Mouse (Mus musculus) thymus, adult 2 months (tissue): ENCODE measurements at regions not wholly inside any gene's neighbourhood (a gene's known extent, or its start where the extent isn't known, plus 50 kb on each side); places are given as distances from the start of the nearest gene placed in this dataset.

ENCODE experiments used
- DNase-seq: peaks from one replicate; pipeline ENCODE4 v3.0.0; 2021
- H3K27ac ChIP-seq: fragments of 200-500 bp; 2 replicates; pipeline ENCODE4 v1.5.1; 2012; ENCODE audit warnings: low read length, control low read depth; ENCODE audit not compliant: control insufficient read depth, insufficient read depth
- H3K27me3 ChIP-seq: fragments of 200-500 bp; 2 replicates; pipeline ENCODE4 v1.6.1; 2012; ENCODE audit warnings: mild to moderate bottlenecking, low read length, moderate library complexity, mixed read lengths; ENCODE audit not compliant: control insufficient read depth, insufficient read depth
- H3K36me3 ChIP-seq: fragments of 200-500 bp; 2 replicates; pipeline ENCODE4 v1.6.1; 2012; ENCODE audit warnings: mild to moderate bottlenecking, low read length, moderate library complexity; ENCODE audit not compliant: control insufficient read depth, insufficient read depth
- H3K4me1 ChIP-seq: fragments of 200-500 bp; replicated peaks from 2 replicates; pipeline ENCODE4 v1.6.1; 2012; ENCODE audit warnings: low read length; ENCODE audit not compliant: control insufficient read depth, insufficient read depth
- H3K4me3 ChIP-seq: fragments of 200-500 bp; 2 replicates; pipeline ENCODE4 v1.5.1; 2012; ENCODE audit warnings: mild to moderate bottlenecking, low read length, control low read depth, moderate library complexity; ENCODE audit not compliant: control insufficient read depth, insufficient read depth
- CTCF ChIP-seq: fragments of 200-500 bp; IDR thresholded peaks from 2 replicates; pipeline ENCODE4 v1.5.1; 2012; ENCODE audit warnings: mild to moderate bottlenecking, control low read depth, low read length, moderate library complexity, borderline replicate concordance; ENCODE audit not compliant: control insufficient read depth, poor library complexity, insufficient read depth; ENCODE audit errors: extremely low read depth
- POLR2A ChIP-seq: fragments of 200-500 bp; IDR thresholded peaks from 2 replicates; pipeline ENCODE4 v1.6.1; 2012; ENCODE audit warnings: mild to moderate bottlenecking, low read length, control low read depth, moderate library complexity; ENCODE audit not compliant: control insufficient read depth, poor library complexity, insufficient read depth; ENCODE audit errors: extremely low read depth
- whole genome bisulfite sequencing: fragments of 180-500 bp; shearing (Covaris S2); methylation state at CpG from one replicate; pipeline ENCODE4 v1.1.7; 2018; 5-methylcytosine and 5-hydroxymethylcytosine counted together

GRCm38 (mm10) chr17:44363111-44363510 is 174.7 kb downstream of the Clic5 start:
- 94% methylated on average over 4 of the region's 4 CpGs for WGBS
- Histone ChIP-seq H3K4me1 (no peaks in the 10 kb centered on the region), H3K36me3 (no peaks in the 10 kb centered on the region), H3K4me3 (no peak overlapping the region), H3K27me3 (no peaks in the 10 kb centered on the region), H3K27ac (no peak overlapping the region)
- TF ChIP-seq POLR2A, result no peak
- no peak for TF ChIP-seq CTCF
- no peak for DNase-seq

GRCm38 (mm10) chr17:44364494-44364893 is 176.1 kb downstream of the Clic5 start:
- TF ChIP-seq POLR2A, result no peak
- Histone ChIP-seq H3K4me3 (no peak overlapping the region), H3K27ac (no peak overlapping the region), H3K36me3 (no peaks in the 10 kb centered on the region), H3K4me1 (no peaks in the 10 kb centered on the region), H3K27me3 (no peaks in the 10 kb centered on the region)
- 80% methylated on average over 6 of the region's 6 CpGs for WGBS
- DNase-seq, result no peak

- TF ChIP-seq CTCF, result no peak
- TF ChIP-seq POLR2A, result no peak
- DNase-seq, result no peak
- 83% methylated on average over 8 of the region's 8 CpGs for WGBS
- Histone ChIP-seq H3K4me3 (no peak overlapping the region), H3K27ac (no peak overlapping the region; the same call in 1 of the 2 replicates), H3K27me3 (no peaks in the 10 kb centered on the region), H3K4me1 (no peaks in the 10 kb centered on the region), H3K36me3 (no peaks in the 10 kb centered on the region)
These were observed 178.1 kb downstream of the Clic5 start for GRCm38 (mm10) chr17:44366438-44366837.

- no peak for DNase-seq
- no peak for TF ChIP-seq POLR2A
- H3K27me3 ChIP-seq, result no peaks in the 10 kb centered on the region
- 85% methylated on average over 5 of the region's 5 CpGs for WGBS
- H3K36me3 ChIP-seq, result no peaks in the 10 kb centered on the region
- no peak overlapping the region for H3K27ac ChIP-seq
- no peak overlapping the region for H3K4me3 ChIP-seq
- no peaks in the 10 kb centered on the region for H3K4me1 ChIP-seq
These were observed 179.2 kb downstream of the Clic5 start for GRCm38 (mm10) chr17:44367561-44367960.

DNA sequence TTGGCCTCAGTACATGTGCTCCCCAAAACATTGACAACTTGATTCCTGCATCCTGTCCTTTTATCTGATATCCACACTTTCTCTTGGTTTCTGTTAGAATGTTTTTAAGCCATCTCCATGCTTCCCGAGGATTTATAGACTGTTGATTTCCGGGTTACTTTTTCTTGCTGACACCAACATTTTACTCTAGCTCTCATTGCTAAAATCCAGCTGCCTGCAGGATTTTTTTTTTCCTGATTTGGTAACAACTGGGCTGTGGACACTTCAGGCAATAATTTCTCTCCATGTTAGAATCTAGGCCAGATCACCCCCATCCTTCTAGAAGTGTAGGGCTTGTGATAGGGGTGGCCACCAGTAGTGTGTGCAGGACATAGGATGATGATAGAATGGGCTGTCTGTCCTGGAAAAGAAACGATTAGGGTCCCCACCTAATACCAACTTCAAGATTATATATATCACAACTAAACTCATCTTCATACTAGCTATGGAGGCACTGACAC is 182.6 kb downstream of the Clic5 start:
- 97% methylated on average over 3 of the region's 3 CpGs for WGBS
- no peaks in the 10 kb centered on the region for H3K27me3 ChIP-seq
- DNase-seq, result no peak
- H3K4me1 ChIP-seq, result no peaks in the 10 kb centered on the region
- H3K36me3 ChIP-seq, result no peaks in the 10 kb centered on the region
- H3K4me3 ChIP-seq, result no peak overlapping the region
- no peak for TF ChIP-seq POLR2A
- TF ChIP-seq CTCF, result no peak
- H3K27ac ChIP-seq, result no peak overlapping the region

DNA sequence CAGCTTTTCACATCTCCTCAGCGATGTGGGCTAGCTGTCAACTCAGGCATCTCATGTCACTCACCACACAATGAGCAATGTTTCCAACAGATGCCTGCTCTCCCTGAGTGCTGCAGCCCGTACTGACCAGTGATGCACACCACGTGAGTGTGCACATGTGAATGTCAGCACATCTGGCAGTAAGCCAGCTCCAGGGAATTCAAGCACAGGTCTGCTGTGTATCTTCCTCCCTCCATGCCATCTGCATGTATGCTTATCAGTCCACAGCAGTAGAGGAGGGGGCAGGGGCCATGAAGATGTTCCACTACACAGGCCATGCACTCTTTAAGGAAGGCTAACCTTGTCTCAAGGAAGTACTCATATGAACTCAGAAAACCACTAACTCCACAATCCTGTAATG is 183.2 kb downstream of the Clic5 start:
- Histone ChIP-seq H3K4me3 (no peak overlapping the region), H3K27ac (no peak overlapping the region), H3K27me3 (no peaks in the 10 kb centered on the region), H3K36me3 (no peaks in the 10 kb centered on the region), H3K4me1 (no peaks in the 10 kb centered on the region)
- DNase-seq, result no peak
- 85% methylated on average over 3 of the region's 3 CpGs for WGBS
- TF ChIP-seq CTCF (no peak), POLR2A (no peak)

DNA sequence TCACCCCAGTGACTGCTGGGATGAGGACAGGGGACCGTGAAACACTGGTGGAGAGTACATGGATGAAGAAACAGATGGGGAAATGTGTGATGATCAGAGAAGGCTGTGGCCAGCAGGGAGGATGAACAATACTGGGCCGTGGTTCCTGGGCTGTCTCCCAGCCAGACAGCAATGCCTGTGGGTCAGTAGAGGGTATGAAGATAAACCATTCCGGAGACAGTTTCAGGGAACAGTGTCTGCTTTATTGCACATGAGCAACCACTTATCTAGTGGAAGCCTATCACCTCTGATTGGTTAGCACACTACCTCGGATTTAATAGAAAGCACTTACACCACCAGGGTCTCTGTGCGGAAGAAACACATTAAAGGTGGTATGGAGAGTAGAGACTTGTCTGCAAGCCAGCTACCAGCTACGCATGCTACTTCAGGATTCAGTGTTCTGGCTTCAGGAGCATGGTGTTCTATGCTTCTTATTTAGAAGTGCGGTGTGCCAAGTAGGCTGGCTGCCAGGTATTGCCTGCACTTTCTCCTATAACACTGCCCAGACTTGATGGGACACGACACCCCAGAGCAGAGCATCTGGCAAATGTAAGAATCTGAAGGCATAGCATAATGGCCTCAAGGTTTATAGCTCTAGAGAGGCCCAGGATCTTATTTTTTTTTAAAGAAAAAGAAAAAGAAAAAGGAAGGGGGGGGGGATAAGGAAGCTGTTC is 185.5 kb downstream of the Clic5 start:
- Histone ChIP-seq H3K4me1 (no peaks in the 10 kb centered on the region), H3K4me3 (no peak overlapping the region), H3K27me3 (no peaks in the 10 kb centered on the region), H3K27ac (no peak overlapping the region), H3K36me3 (no peaks in the 10 kb centered on the region)
- no peak for DNase-seq
- TF ChIP-seq CTCF, result no peak
- no peak for TF ChIP-seq POLR2A
- 94% methylated on average over 8 of the region's 8 CpGs for WGBS

GRCm38 (mm10) chr17:44378391-44378790 is 190.0 kb downstream of the Clic5 start:
- Histone ChIP-seq H3K27me3 (no peaks in the 10 kb centered on the region), H3K4me3 (no peak overlapping the region), H3K36me3 (no peaks in the 10 kb centered on the region), H3K4me1 (no peaks in the 10 kb centered on the region), H3K27ac (no peak overlapping the region)
- TF ChIP-seq CTCF (no peak), POLR2A (no peak)
- 90% methylated on average over 7 of the region's 7 CpGs for WGBS
- no peak for DNase-seq
